Mouse (Mus musculus) stomach, postnatal 0 days (tissue): Measurements from ENCODE around the gene Gm11555. TPM values are rescaled to one million over a fixed set of nuclear protein-coding genes. Genes with fewer than 3 reads are reported as not detected.
"Not testable (repeated sequence)": the region's sequence is repeated elsewhere in the genome, so short reads cannot be mapped to it uniquely, and the experiment has no call there.

Source experiments
- ATAC-seq: fragments of 200-750 bp; cut with Nextera tagmentation; 2 replicates; pipeline ENCODE4 v1.8.0; 2017; ENCODE audit not compliant: low FRiP score, low TSS enrichment
- DNase-seq: peaks from one replicate; pipeline ENCODE4 v3.0.0-alpha.2; 2016; ENCODE audit warnings: low spot score
- H3K27ac ChIP-seq: fragments of 300-500 bp; sonication (generic); replicated peaks from 2 replicates; pipeline ENCODE4 v1.5.1; 2014; ENCODE audit warnings: mild to moderate bottlenecking, control low read depth
- H3K27me3 ChIP-seq: fragments of 300-500 bp; sonication (generic); 2 replicates; pipeline ENCODE4 v1.6.1; 2014; ENCODE audit warnings: low read length; ENCODE audit not compliant: control insufficient read depth, insufficient read depth
- H3K36me3 ChIP-seq: fragments of 300-500 bp; sonication (generic); 2 replicates; pipeline ENCODE4 v1.6.1; 2014; ENCODE audit warnings: low read length, mixed read lengths; ENCODE audit not compliant: control insufficient read depth, insufficient read depth
- H3K4me1 ChIP-seq: fragments of 300-500 bp; sonication (generic); replicated peaks from 2 replicates; pipeline ENCODE4 v1.6.1; 2014; ENCODE audit warnings: antibody characterized with exemption; ENCODE audit not compliant: control insufficient read depth, insufficient read depth
- H3K4me2 ChIP-seq: fragments of 300-500 bp; sonication (generic); replicated peaks from 2 replicates; pipeline ENCODE4 v1.6.1; 2014; ENCODE audit warnings: low read depth, mild to moderate bottlenecking, control low read depth, moderate library complexity
- H3K4me3 ChIP-seq: fragments of 300-500 bp; sonication (generic); 2 replicates; pipeline ENCODE4 v1.5.1; 2014; ENCODE audit warnings: low read depth, low read length, control low read depth
- H3K9ac ChIP-seq: fragments of 300-500 bp; sonication (generic); 2 replicates; pipeline ENCODE4 v1.6.1; 2014; ENCODE audit warnings: mild to moderate bottlenecking, low read length, control low read depth, mixed read lengths
- H3K9me3 ChIP-seq: fragments of 300-500 bp; sonication (generic); 2 replicates; pipeline ENCODE4 v1.6.1; 2016; ENCODE audit warnings: low read length; ENCODE audit not compliant: control insufficient read depth
- CTCF ChIP-seq: IDR thresholded peaks from 2 replicates; pipeline ENCODE4 v1.5.1; 2016; ENCODE audit warnings: antibody characterized with exemption, low read depth, mild to moderate bottlenecking, moderate library complexity
- EP300 ChIP-seq: optimal IDR thresholded peaks from 2 replicates; pipeline ENCODE3; 2016; ENCODE audit warnings: antibody characterized with exemption
- WGBS: fragments of 180-500 bp; shearing (Covaris S2); extraction: QIAGEN DNeasy Blood & Tissue Kit; methylation state at CpG from one replicate; pipeline ENCODE4 v1.1.7; 2014; 5-methylcytosine and 5-hydroxymethylcytosine counted together
- polyA plus RNA-seq: library from polyadenylated mRNA; unstranded; fragments of >200 nt; fragmentation: Nextera tagmentation; extraction: Ambion mirVana; gene quantifications from 2 replicates; pipeline ENCODE4 v1.2.1, GENCODE M21; 2015

The Gm11555 gene
- polyA plus RNA-seq, result not detected in 2 replicates

GRCm38 (mm10) chr11:99650136-99650535, at the start of gene Gm11555:
Gene Gm11555 (minus strand): TSS chr11:99650236.
- Histone ChIP-seq H3K9ac (no peak within 1 kb of the TSS), H3K36me3 (no peaks in the 10 kb centered on the region), H3K9me3 (no peaks in the 10 kb centered on the region), H3K27me3 (no peaks in the 10 kb centered on the region), H3K4me2 (no peak within 1 kb of the TSS), H3K27ac (no peak within 1 kb of the TSS), H3K4me3 (no peak within 1 kb of the TSS), H3K4me1 (no peaks in the 10 kb centered on the region)
- 92% methylated on average over 2 of the region's 2 CpGs for WGBS
- TF ChIP-seq EP300, result no peak
- no peak for TF ChIP-seq CTCF
- ATAC-seq (no peak), DNase-seq (no peak)

DNA sequence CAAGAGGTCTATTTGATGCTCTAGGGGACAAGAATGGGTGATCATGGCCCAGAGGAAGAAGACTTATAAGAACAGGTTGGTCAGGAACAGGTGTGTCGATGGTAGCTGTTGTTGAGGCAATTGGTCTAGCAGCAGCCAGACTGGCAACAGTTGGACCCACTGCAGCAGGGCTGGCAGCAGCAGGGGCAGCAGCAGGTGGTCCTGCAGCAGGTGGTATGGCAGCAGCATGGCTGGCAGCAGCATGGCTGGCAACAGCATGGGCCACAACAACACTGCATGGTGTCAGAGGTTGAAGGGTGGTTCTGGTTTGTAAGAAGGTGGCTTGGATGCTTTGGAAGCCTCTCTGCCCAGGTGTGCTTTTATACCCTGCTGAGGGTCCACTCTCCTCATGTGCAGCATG, 40.4 kb upstream of the Gm11555 start, which contains the start of gene Gm14190:
TSS of gene Gm14190 (minus strand) at position 278 of the 400 bp plus-strand sequence.
- Histone ChIP-seq H3K4me2 (no peak within 1 kb of the TSS), H3K27me3 (no peaks in the 10 kb centered on the region), H3K27ac (no peak within 1 kb of the TSS), H3K36me3 (no peaks in the 10 kb centered on the region), H3K4me1 (no peaks in the 10 kb centered on the region), H3K9ac (no peak within 1 kb of the TSS), H3K4me3 (no peak within 1 kb of the TSS), H3K9me3 (no peaks in the 10 kb centered on the region)
- 100% methylated on average over 1 of the region's 1 CpGs for WGBS
- ATAC-seq, result no peak
- no peak for TF ChIP-seq EP300
- TF ChIP-seq CTCF, result no peak
- no peak for DNase-seq

DNA sequence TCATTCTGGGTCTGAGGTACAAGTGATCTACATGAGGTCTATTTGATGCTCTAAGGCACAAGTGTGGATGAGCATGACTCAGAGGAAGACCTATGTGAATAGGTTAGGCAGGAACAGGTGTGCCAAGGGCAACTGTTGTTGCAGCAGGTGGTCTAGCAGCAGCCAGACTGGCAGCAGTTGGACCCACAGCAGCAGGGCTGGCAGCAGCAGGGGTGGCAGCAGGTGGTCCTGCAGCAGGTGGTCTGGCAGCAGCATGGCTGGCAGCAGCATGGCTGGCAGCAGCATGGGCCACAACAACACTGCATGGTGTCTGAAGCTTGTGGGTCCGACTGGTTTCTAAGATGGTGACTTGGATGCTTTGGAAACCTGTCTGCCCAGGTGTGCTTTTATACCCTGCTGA, 35.2 kb upstream of the Gm11555 start:
- WGBS, result 58% methylated on average over 1 of the region's 1 CpGs

GRCm38 (mm10) chr11:99683481-99683880, 33.4 kb upstream of the Gm11555 start:
- Histone ChIP-seq H3K4me3 (no peak overlapping the region), H3K36me3 (no peaks in the 10 kb centered on the region), H3K27ac (no peak overlapping the region), H3K4me1 (no peaks in the 10 kb centered on the region), H3K9me3 (no peaks in the 10 kb centered on the region), H3K4me2 (no peak overlapping the region), H3K27me3 (no peaks in the 10 kb centered on the region), H3K9ac (no peak overlapping the region)
- TF ChIP-seq EP300 (no peak), CTCF (no peak)
- no peak for ATAC-seq
- no peak for DNase-seq
- WGBS, result 84% methylated on average over 2 of the region's 2 CpGs

More for the DNA sequence above, 35.2 kb upstream of the Gm11555 start:
- H3K27ac ChIP-seq, DNase-seq, H3K4me2 ChIP-seq, H3K9ac ChIP-seq, H3K4me1 ChIP-seq, H3K9me3 ChIP-seq, ATAC-seq, H3K27me3 ChIP-seq, H3K36me3 ChIP-seq, H3K4me3 ChIP-seq: not testable (repeated sequence)

DNA sequence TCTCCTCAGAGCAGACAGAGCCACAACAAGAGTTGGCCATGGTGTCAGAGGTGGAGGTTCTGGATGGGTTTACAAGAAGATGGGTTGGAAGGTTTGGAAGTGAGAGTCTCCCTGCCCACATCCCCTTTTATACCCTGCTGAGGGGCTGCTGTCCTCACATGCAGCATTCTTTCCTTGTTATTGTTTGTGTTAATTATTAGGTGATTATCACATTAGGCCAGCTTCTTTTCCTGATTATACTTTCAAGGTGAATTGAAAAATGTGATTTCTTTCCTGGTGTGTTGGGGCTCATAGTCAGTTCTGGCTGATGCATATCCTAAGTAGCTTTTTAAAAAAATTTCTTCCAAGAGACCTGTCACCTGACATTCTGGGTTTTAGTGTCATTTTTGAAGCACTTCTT, 15.8 kb upstream of the Gm11555 start, which contains the start of gene Krtap4-6:
TSS of gene Krtap4-6 (minus strand) at position 101 of the 400 bp plus-strand sequence.
- no peaks in the 10 kb centered on the region for H3K36me3 ChIP-seq
- TF ChIP-seq CTCF, result no peak
- no peaks in the 10 kb centered on the region for H3K27me3 ChIP-seq
- H3K9ac ChIP-seq, result no peak within 1 kb of the TSS
- H3K4me2 ChIP-seq, result no peak within 1 kb of the TSS
- H3K9me3 ChIP-seq, result no peaks in the 10 kb centered on the region
- ATAC-seq, result no peak
- no peak within 1 kb of the TSS for H3K27ac ChIP-seq
- DNase-seq, result no peak
- H3K4me1 ChIP-seq, result no peaks in the 10 kb centered on the region
- no peak within 1 kb of the TSS for H3K4me3 ChIP-seq

DNA sequence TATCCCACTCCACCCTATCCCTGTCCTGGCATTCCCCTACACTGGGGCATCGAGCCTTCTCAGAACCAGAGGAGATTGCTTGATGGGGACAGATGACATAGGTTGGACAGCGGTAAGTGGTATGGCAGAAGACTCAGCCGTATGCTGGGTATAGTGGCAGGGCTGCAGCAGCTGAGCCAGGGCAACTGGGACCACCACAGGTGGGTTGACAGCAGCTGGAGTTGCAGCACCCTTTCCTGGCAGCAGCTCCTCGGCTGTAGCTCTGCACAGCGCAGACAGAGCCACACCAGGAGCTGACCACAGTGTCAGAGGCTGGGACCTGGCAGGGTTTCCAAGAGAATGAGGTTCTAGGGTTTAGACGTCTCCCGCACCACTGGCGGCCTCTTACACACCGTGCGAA, 12.8 kb upstream of the Gm11555 start:
- Histone ChIP-seq H3K9me3 (no peaks in the 10 kb centered on the region), H3K9ac (no peak overlapping the region), H3K36me3 (no peaks in the 10 kb centered on the region), H3K4me1 (no peaks in the 10 kb centered on the region), H3K27me3 (no peaks in the 10 kb centered on the region), H3K27ac (no peak overlapping the region), H3K4me2 (no peak overlapping the region), H3K4me3 (no peak overlapping the region)
- 79% methylated on average over 10 of the region's 10 CpGs for WGBS
- ATAC-seq (no peak), DNase-seq (no peak)
- TF ChIP-seq CTCF, result no peak
- TF ChIP-seq EP300, result no peak
